Mouse (Mus musculus) myocyte (in vitro differentiated cells): ENCODE data around the gene Tmprss11f. TPM values are rescaled to one million over a fixed set of nuclear protein-coding genes. Genes with fewer than 3 reads are reported as not detected.

ENCODE experiments used
- H3K27me3 ChIP-seq: one replicate; pipeline ENCODE4 v1.6.1; 2011; ENCODE audit not compliant: control insufficient read depth, insufficient read depth, insufficient read length
- H3K36me3 ChIP-seq: one replicate; pipeline ENCODE4 v1.6.1; 2011; ENCODE audit not compliant: control insufficient read depth, insufficient read depth
- H3K4me2 ChIP-seq: one replicate; pipeline ENCODE4 v1.6.1; 2011; ENCODE audit warnings: low read depth, control low read depth
- H3K4me3 ChIP-seq: one replicate; pipeline ENCODE4 v1.5.1; 2011; ENCODE audit warnings: mild to moderate bottlenecking, control low read depth, moderate library complexity
- H3K79me2 ChIP-seq: one replicate; pipeline ENCODE4 v1.6.1; 2011; ENCODE audit not compliant: control insufficient read depth, insufficient read depth
- H3ac ChIP-seq: one replicate; pipeline ENCODE4 v1.6.1; 2011; ENCODE audit not compliant: control insufficient read depth, insufficient read length
- CEBPB ChIP-seq: IDR thresholded peaks from 2 replicates; pipeline ENCODE4 v1.6.1; 2011; ENCODE audit warnings: mild to moderate bottlenecking, moderate library complexity; ENCODE audit not compliant: poor library complexity, insufficient read depth, severe bottlenecking
- E2F4 ChIP-seq: IDR thresholded peaks from one replicate; pipeline ENCODE4 v1.6.1; 2011; ENCODE audit warnings: mild to moderate bottlenecking, control low read depth, moderate library complexity; ENCODE audit not compliant: insufficient read depth
- MAX ChIP-seq: IDR thresholded peaks from one replicate; pipeline ENCODE4 v1.6.1; 2011; ENCODE audit warnings: low read depth, mild to moderate bottlenecking, control low read depth
- MYOD1 ChIP-seq, 3 experiments: IDR thresholded peaks; one replicate each; pipeline ENCODE4 v1.6.1; 2011; ENCODE audit warnings: control low read depth in 2 of 3, low read depth in 2 of 3, mild to moderate bottlenecking in 2 of 3, moderate library complexity in 1 of 3; ENCODE audit not compliant: insufficient read length in 2 of 3, control insufficient read depth in 1 of 3
- MYOG ChIP-seq, 3 experiments: IDR thresholded peaks; one replicate each; pipeline ENCODE4 v1.6.1; 2011; ENCODE audit warnings: control low read depth in 2 of 3, low read depth in 2 of 3, mild to moderate bottlenecking in 2 of 3; ENCODE audit not compliant: insufficient read length in 2 of 3, control insufficient read depth in 1 of 3, insufficient read depth in 1 of 3
- POLR2A ChIP-seq: IDR thresholded peaks from one replicate; pipeline ENCODE4 v1.6.1; 2011; ENCODE audit warnings: low read depth, mild to moderate bottlenecking, control low read depth, moderate library complexity; ENCODE audit not compliant: insufficient read length
- POLR2AphosphoS2 ChIP-seq: IDR thresholded peaks from one replicate; pipeline ENCODE4 v1.6.1; 2011; ENCODE audit warnings: low read depth, control low read depth; ENCODE audit not compliant: insufficient read length
- REST ChIP-seq: IDR thresholded peaks from one replicate; pipeline ENCODE4 v1.6.1; 2011; ENCODE audit warnings: mild to moderate bottlenecking, control low read depth, moderate library complexity; ENCODE audit not compliant: insufficient read depth, insufficient read length
- SRF ChIP-seq: IDR thresholded peaks from one replicate; pipeline ENCODE4 v1.6.1; 2011; ENCODE audit warnings: low read depth; ENCODE audit not compliant: control insufficient read depth, insufficient read length
- TCF12 ChIP-seq: IDR thresholded peaks from one replicate; pipeline ENCODE4 v1.6.1; 2011; ENCODE audit warnings: mild to moderate bottlenecking, control low read depth; ENCODE audit not compliant: poor library complexity, insufficient read depth, severe bottlenecking
- TCF3 ChIP-seq: IDR thresholded peaks from one replicate; pipeline ENCODE4 v1.6.1; 2011; ENCODE audit warnings: low read depth, control low read depth; ENCODE audit not compliant: insufficient read length
- USF1 ChIP-seq: IDR thresholded peaks from one replicate; pipeline ENCODE4 v1.6.1; 2011; ENCODE audit warnings: low read depth, mild to moderate bottlenecking, control low read depth, moderate library complexity
- polyA plus RNA-seq: library from polyadenylated mRNA; unstranded; fragments of >200 nt; fragmentation: generic; extraction: Trizol; gene quantifications from one replicate; pipeline ENCODE4 v1.2.1, GENCODE M21; 2012; ENCODE audit warnings: missing spikeins

The Tmprss11f gene
- polyA plus RNA-seq, 1 experiment: 0.04 TPM

DNA sequence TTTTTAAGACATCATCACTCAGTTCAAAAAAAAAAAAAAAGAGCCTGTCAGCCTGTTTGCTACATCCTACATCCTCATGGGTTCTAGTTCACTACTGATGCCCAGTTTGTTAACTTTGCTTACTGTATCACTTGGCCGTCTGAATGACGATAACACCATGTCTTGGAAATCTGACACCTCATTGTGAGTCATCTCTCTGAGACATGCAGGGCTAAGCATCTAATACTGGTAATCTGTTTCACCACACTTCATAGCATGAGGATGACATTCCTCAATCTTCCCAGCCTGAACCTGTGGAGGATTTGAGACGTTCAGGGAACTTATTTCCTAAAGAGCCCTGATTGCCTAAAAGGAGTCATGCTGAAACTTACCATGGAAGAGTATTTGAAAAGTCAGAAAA is 91.6 kb downstream of the Tmprss11f start:
- TF ChIP-seq MYOD1 (IDR thresholded peaks at IDR 0.05; ENCODE audit: control insufficient read depth in 1 of 3, insufficient read length in 2 of 3, low read depth in 2 of 3) (no peak), MAX (no peak), SRF (no peak), TCF3 (no peak), MYOG (IDR thresholded peaks at IDR 0.05; ENCODE audit: control insufficient read depth in 1 of 3, insufficient read depth in 1 of 3, insufficient read length in 2 of 3, low read depth in 2 of 3) (no peak), POLR2AphosphoS2 (no peak), POLR2A (no peak), TCF12 (no peak), REST (no peak), E2F4 (no peak), USF1 (no peak), CEBPB (no peak)
- Histone ChIP-seq H3K4me2 (no peak overlapping the region), H3K36me3 (no peaks in the 10 kb centered on the region), H3K79me2 (no peaks in the 10 kb centered on the region), H3K4me3 (no peak overlapping the region), H3ac (no peak overlapping the region), H3K27me3 (no peaks in the 10 kb centered on the region)

DNA sequence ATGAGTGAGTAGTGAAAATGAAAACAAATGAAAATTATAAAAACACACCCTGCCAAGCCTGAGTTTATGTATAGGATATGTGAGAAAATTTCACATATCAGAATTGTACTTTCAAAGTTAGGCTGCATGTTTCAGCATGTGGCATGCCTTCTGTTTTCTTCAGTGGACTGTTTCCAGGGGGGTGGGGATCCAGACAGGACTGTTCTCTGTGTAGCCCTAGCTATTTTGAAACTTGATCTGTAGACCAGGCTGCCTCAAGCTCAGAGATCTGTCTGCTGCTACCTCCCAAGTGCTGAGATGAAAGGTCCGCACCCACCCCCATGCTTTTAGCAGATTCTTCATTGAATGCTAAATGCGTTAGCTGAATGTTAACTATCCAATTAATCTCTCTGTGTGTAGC is 103.5 kb downstream of the Tmprss11f start:
- Histone ChIP-seq H3K4me3 (no peak overlapping the region), H3ac (no peak overlapping the region), H3K4me2 (no peak overlapping the region), H3K79me2 (no peaks in the 10 kb centered on the region), H3K36me3 (no peaks in the 10 kb centered on the region), H3K27me3 (no peaks in the 10 kb centered on the region)
- TF ChIP-seq TCF3 (no peak), POLR2AphosphoS2 (no peak), E2F4 (no peak), CEBPB (no peak), TCF12 (no peak), SRF (no peak), MYOD1 (IDR thresholded peaks at IDR 0.05; ENCODE audit: control insufficient read depth in 1 of 3, insufficient read length in 2 of 3, low read depth in 2 of 3) (no peak), USF1 (no peak), REST (no peak), POLR2A (no peak), MYOG (IDR thresholded peaks at IDR 0.05; ENCODE audit: control insufficient read depth in 1 of 3, insufficient read depth in 1 of 3, insufficient read length in 2 of 3, low read depth in 2 of 3) (no peak), MAX (no peak)

DNA sequence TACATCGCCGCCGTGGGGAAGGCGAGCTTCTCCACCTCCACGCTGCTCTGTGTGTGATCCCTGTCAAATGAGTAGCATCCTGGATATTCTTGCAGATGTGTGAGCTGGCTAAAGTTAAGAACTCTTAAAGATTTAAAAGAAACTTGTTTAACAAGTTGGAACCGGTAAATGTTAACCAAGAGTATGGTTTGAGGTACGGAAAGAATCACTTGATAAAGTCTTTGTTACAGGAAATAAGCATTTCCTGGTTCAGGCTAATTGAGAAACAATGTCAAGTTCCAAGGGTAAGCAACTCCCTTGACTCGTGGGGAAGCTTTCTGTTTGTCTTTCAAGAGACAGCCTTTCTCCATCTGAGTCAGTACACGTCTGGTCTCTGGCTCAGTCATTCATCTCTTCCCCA is 113.7 kb downstream of the Tmprss11f start, which contains the start of gene Tmprss11g:
Gene Tmprss11g, minus strand, starts transcription at position 101 of the 400 bp plus-strand sequence.
- Histone ChIP-seq H3K36me3 (no peaks in the 10 kb centered on the region), H3K4me2 (no peak within 1 kb of the TSS), H3ac (no peak within 1 kb of the TSS), H3K27me3 (no peaks in the 10 kb centered on the region), H3K79me2 (no peaks in the 10 kb centered on the region), H3K4me3 (no peak within 1 kb of the TSS)
- no peak for TF ChIP-seq MYOG (IDR thresholded peaks at IDR 0.05; ENCODE audit: control insufficient read depth in 1 of 3, insufficient read depth in 1 of 3, insufficient read length in 2 of 3, low read depth in 2 of 3)
- no peak for TF ChIP-seq POLR2AphosphoS2
- TF ChIP-seq MYOD1 (IDR thresholded peaks at IDR 0.05; ENCODE audit: control insufficient read depth in 1 of 3, insufficient read length in 2 of 3, low read depth in 2 of 3): no peak
- no peak for TF ChIP-seq TCF12
- TF ChIP-seq USF1: no peak
- no peak for TF ChIP-seq TCF3

DNA sequence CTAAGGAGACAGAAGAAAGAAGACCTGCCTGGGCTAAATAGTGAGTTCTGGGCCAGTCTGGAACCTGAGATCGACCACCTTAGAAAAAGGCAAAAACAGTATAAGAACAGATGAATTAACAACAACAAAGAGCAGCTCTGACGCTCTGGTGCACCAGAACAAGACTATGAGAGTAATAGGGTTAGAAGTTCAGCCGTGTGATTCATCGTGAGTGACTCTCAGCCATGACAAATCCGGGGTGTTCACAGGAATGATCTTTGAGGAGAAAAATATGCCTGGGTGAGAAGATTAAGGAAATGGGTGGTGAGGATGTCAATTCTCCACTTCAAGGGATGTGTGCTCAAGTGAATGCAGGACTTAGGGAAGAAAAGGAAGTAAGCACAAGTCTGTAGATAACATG is 120.7 kb downstream of the Tmprss11f start:
- Histone ChIP-seq H3K36me3 (no peaks in the 10 kb centered on the region), H3K4me3 (no peak overlapping the region), H3ac (no peak overlapping the region), H3K79me2 (no peaks in the 10 kb centered on the region), H3K4me2 (no peak overlapping the region), H3K27me3 (no peaks in the 10 kb centered on the region)
- TF ChIP-seq POLR2AphosphoS2 (no peak), CEBPB (no peak), TCF3 (no peak), MYOD1 (IDR thresholded peaks at IDR 0.05; ENCODE audit: control insufficient read depth in 1 of 3, insufficient read length in 2 of 3, low read depth in 2 of 3) (no peak), POLR2A (no peak), E2F4 (no peak), MAX (no peak), MYOG (IDR thresholded peaks at IDR 0.05; ENCODE audit: control insufficient read depth in 1 of 3, insufficient read depth in 1 of 3, insufficient read length in 2 of 3, low read depth in 2 of 3) (no peak), REST (no peak), USF1 (no peak), SRF (no peak), TCF12 (no peak)

DNA sequence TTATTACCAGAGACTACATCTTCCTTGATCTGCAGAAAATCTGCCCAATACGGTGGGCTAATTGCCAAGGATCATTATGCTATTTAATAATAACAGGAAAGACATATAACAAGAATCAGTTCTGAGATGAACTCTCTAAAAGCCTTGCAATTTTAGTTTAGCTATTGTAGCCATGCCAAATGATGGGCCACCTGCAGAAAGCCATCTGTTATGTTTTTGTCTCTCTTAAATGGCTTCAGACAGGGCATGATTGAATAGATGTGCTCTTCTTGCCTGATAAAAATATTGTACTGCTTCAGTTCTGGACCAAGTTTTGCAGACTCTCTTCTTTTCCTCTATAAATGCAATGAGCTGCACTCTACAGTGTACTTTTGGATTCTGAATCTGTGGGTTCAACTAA is 138.8 kb downstream of the Tmprss11f start:
- no peak for TF ChIP-seq E2F4
- TF ChIP-seq TCF3: no peak
- no peak for TF ChIP-seq MYOG (IDR thresholded peaks at IDR 0.05; ENCODE audit: control insufficient read depth in 1 of 3, insufficient read depth in 1 of 3, insufficient read length in 2 of 3, low read depth in 2 of 3)
- TF ChIP-seq POLR2A: no peak
- TF ChIP-seq REST: no peak
- no peak for TF ChIP-seq CEBPB
- no peak for TF ChIP-seq MAX
- TF ChIP-seq USF1: no peak
- no peak for TF ChIP-seq MYOD1 (IDR thresholded peaks at IDR 0.05; ENCODE audit: control insufficient read depth in 1 of 3, insufficient read length in 2 of 3, low read depth in 2 of 3)
- TF ChIP-seq TCF12: no peak
- no peak for TF ChIP-seq POLR2AphosphoS2
- TF ChIP-seq SRF: no peak
- Histone ChIP-seq H3K4me3 (no peak overlapping the region), H3ac (no peak overlapping the region), H3K79me2 (no peaks in the 10 kb centered on the region), H3K4me2 (no peak overlapping the region), H3K36me3 (no peaks in the 10 kb centered on the region), H3K27me3 (no peaks in the 10 kb centered on the region)
